Mouse (Mus musculus) gastrocnemius, postnatal 36 days (tissue): ENCODE results near the gene Csnk1g2. TPM values are rescaled to one million over a fixed set of nuclear protein-coding genes. Genes with fewer than 3 reads are reported as not detected.
A peak's percentile ranks its signal among the peaks of the same experiment; 100 is the strongest.

ENCODE experiments used
- DNase-seq, 2 experiments: peaks; one replicate each; pipeline ENCODE4 v3.0.0; 2022
- intact Hi-C: fragments of 180-260 bp; cut with DNase I; formaldehyde crosslinking; loops from one replicate; pipeline ENCODE4 v1.15.1; 2025
- long read RNA-seq, 2 experiments: library from polyadenylated mRNA; stranded (forward); transcript quantifications; one replicate each; pipeline ENCODE4 v2.0.0; 2021
- total RNA-seq, 2 experiments: library from RNA; stranded (reverse); gene quantifications; 2 replicates each; pipeline ENCODE4 v1.2.3; 2021

The Csnk1g2 gene
- 10 to 100 TPM; 84.0 to 90.0 TPM for total RNA-seq
- long read RNA-seq, experiment 1, partial matches to known transcripts = 51 of 94 reads
- long read RNA-seq, experiment 1, other reads (novel, unspliced or antisense) = 40 of 94 reads
- long read RNA-seq, experiment 2, transcript Csnk1g2-201 (11 exons, 2,348 nt) = major isoform, 6 of 132 reads
- long read RNA-seq, experiment 2, partial matches to known transcripts = 6 of 132 reads
- long read RNA-seq, experiment 2, other reads (novel, unspliced or antisense) = 117 of 132 reads

GRCm38 (mm10) chr10:80622661-80623456 is at the start of gene Csnk1g2:
Gene Csnk1g2 (plus strand): TSS chr10:80622838.
- no peak for DNase-seq
- intact Hi-C loops = no loop called here

- DNase-seq = no peak
- intact Hi-C loops = no loop called here
Measured at GRCm38 (mm10) chr10:80573944-80574343, 48.7 kb upstream of the Csnk1g2 start.

- DNase-seq = no peak
- intact Hi-C loops = no loop called here
Measured at GRCm38 (mm10) chr10:80574896-80575295, 47.7 kb upstream of the Csnk1g2 start.

- DNase-seq = no peak
- intact Hi-C loops = no loop called here
Measured at GRCm38 (mm10) chr10:80575925-80576324, 46.7 kb upstream of the Csnk1g2 start.

GRCm38 (mm10) chr10:80576351-80577194 is 46.1 kb upstream of the Csnk1g2 start:
- peak; percentile 19 to 49 for DNase-seq
- intact Hi-C loops = no loop called here

GRCm38 (mm10) chr10:80577195-80578130 is 45.2 kb upstream of the Csnk1g2 start, which contains the start of gene Klf16:
Gene Klf16 (minus strand): TSS chr10:80577321.
- intact Hi-C loops = no loop called here
- peak; percentile 97 to 99 for DNase-seq

GRCm38 (mm10) chr10:80578131-80578750 is 44.4 kb upstream of the Csnk1g2 start:
- DNase-seq = peak; percentile 77 to 83
- intact Hi-C loops = no loop called here

GRCm38 (mm10) chr10:80578911-80579310 is 43.7 kb upstream of the Csnk1g2 start:
- peak in 1 of 2 experiments; percentile 25 for DNase-seq
- intact Hi-C loops = no loop called here

- intact Hi-C loops = loop anchor here (5.0 kb wide), 1 partner anchor 104 kb away; no protein-coding TSS in a partner anchor
- DNase-seq = no peak
Measured at GRCm38 (mm10) chr10:80583047-80583446, 39.6 kb upstream of the Csnk1g2 start.

GRCm38 (mm10) chr10:80584045-80584488 is 38.6 kb upstream of the Csnk1g2 start:
- intact Hi-C loops = loop anchor here (5.0 kb wide), 1 partner anchor 103 kb away; no protein-coding TSS in a partner anchor
- DNase-seq = no peak

GRCm38 (mm10) chr10:80584642-80585552 is 37.7 kb upstream of the Csnk1g2 start:
- no peak for DNase-seq
- intact Hi-C loops = loop anchor here (5.0 kb wide), 1 partner anchor 102 kb away; no protein-coding TSS in a partner anchor

GRCm38 (mm10) chr10:80585581-80585980 is 37.1 kb upstream of the Csnk1g2 start:
- DNase-seq = no peak

GRCm38 (mm10) chr10:80586407-80587304 is 36.0 kb upstream of the Csnk1g2 start:
- no peak for DNase-seq
- intact Hi-C loops = no loop called here

More at GRCm38 (mm10) chr10:80585581-80585980, 37.1 kb upstream of the Csnk1g2 start:
- intact Hi-C loops = no loop called here

GRCm38 (mm10) chr10:80587305-80587657 is 35.4 kb upstream of the Csnk1g2 start:
- intact Hi-C loops = no loop called here
- no peak for DNase-seq

GRCm38 (mm10) chr10:80589127-80589878 is 33.3 kb upstream of the Csnk1g2 start:
- intact Hi-C loops = no loop called here
- DNase-seq = no peak
